Mouse (Mus musculus): ENCODE results near the gene Hist1h2ai. TPM values are rescaled to one million over a fixed set of nuclear protein-coding genes. Genes with fewer than 3 reads are reported as not detected.
A peak's percentile ranks its signal among the peaks of the same experiment; 100 is the strongest.
"Not testable (repeated sequence)": the region's sequence is repeated elsewhere in the genome, so short reads cannot be mapped to it uniquely, and the experiment has no call there.

Hist1h2ai gene
- total RNA-seq (2012; rRNA removed), result 1,435 and 1,802 TPM in 2 replicates
- polyA plus RNA-seq (2012; ENCODE audit: insufficient read depth in 1 of 2, insufficient read length in 2 of 2, low read depth in 1 of 2, low replicate concordance in 2 of 2, missing spikeins in 1 of 2), result 1 to 10 TPM in 1 of 2 experiments, not detected in 1; 8.2 TPM

DNA sequence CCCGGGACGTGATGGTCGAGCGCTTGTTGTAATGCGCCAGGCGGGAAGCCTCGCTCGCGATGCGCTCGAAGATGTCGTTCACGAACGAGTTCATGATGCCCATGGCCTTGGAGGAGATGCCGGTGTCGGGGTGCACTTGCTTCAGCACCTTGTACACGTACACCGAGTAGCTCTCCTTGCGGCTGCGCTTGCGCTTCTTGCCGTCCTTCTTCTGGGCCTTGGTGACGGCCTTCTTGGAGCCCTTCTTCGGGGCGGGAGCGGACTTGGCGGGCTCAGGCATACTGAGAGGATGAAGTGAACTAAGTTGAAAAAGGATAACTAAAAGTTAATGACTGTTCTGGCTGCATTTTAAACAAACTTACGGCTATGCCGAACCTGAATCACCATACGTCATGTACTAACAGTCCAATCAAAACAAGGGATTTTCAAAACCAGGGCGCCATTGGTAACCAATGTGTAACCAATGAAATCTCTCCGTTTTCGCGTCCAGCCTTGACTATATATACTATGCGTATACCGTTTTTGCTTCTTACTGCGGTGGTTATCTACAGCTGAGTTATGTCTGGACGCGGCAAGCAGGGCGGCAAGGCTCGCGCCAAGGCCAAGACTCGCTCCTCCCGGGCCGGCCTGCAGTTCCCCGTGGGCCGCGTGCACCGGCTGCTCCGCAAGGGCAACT is at the start of gene Hist1h2ai, which contains the start of gene Hist1h2bl:
Gene Hist1h2ai, plus strand, starts transcription at position 559 of the 676 bp plus-strand sequence.
Gene Hist1h2bl, minus strand, starts transcription at position 280 of the 676 bp plus-strand sequence.
- peaks cover 0 to 24% of the 10 kb centered on the region in 2 experiments; a peak in 2 of 4 replicates for H3K36me3 ChIP-seq (ENCODE audit: control insufficient read depth in 1 of 2, insufficient read depth in 2 of 2, low read length in 2 of 2)
- not testable (repeated sequence) for H3K27me3 ChIP-seq (ENCODE audit: control insufficient read depth in 1 of 2, insufficient read depth in 2 of 2, low read length in 2 of 2); H3K9me3 ChIP-seq (replicated peaks; ENCODE audit: insufficient read depth, low read length); H3K4me1 ChIP-seq (ENCODE audit: control insufficient read depth in 1 of 2, insufficient read depth in 2 of 2, low read length in 2 of 2); H3K79me2 ChIP-seq (ENCODE audit: control insufficient read depth, insufficient read depth, low read length, poor library complexity)
- peak within 1 kb of the TSS; percentile 60 for H3K9ac ChIP-seq (ENCODE audit: control insufficient read depth, low read depth, low read length, poor library complexity, severe bottlenecking)
- H3K27ac ChIP-seq (ENCODE audit: control insufficient read depth, low read depth, low read length), result peak within 1 kb of the TSS; percentile 91
- peak within 1 kb of the TSS; percentile 30 to 43 for H3K4me3 ChIP-seq (ENCODE audit: control insufficient read depth in 1 of 2, insufficient read depth in 1 of 2, low read depth in 2 of 2, low read length in 2 of 2)
- TF ChIP-seq POLR2A (IDR thresholded peaks at IDR 0.05; ENCODE audit: control insufficient read depth in 1 of 2, insufficient read depth in 1 of 2, low read depth in 1 of 2, low read length in 2 of 2, poor library complexity in 1 of 2) (peak in 1 of 2 experiments; percentile 80; a peak in 3 of 4 replicates), POLR2AphosphoS5 (IDR thresholded peaks at IDR 0.05; ENCODE audit: borderline replicate concordance, low read depth, low read length) (peak; percentile 96), TBP (IDR thresholded peaks at IDR 0.05; ENCODE audit: low read depth, low read length) (peak; percentile 99)
- peak; percentile 98 for DNase-seq (ENCODE audit: low read depth, low spot score)

DNA sequence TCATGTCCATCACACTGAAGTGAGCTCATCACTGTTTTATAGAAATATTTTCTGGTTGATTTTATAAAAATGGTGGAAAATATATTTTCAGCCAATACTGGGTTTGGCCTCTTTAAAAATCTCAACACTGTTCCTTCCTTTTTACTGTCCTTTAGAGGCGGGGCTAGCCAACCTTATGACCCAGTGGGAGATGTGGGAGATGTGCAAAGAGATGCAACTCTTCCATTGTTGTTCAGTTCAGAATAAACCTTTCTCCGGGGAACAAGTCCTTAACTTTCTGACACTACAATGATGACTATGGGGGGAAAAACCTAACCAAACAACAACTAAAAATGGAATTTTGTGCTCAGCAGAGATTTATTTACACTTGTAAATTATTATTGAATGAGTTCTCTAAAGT is 38.9 kb upstream of the Hist1h2ai start, which contains the start of gene Olfr1360:
Gene Olfr1360, minus strand, starts transcription at position 101 of the 400 bp plus-strand sequence.
- no peak for DNase-seq (ENCODE audit: low read depth, low spot score)
- H3K27ac ChIP-seq (ENCODE audit: control insufficient read depth, low read depth, low read length), result no peak within 1 kb of the TSS
- H3K9ac ChIP-seq (ENCODE audit: control insufficient read depth, low read depth, low read length, poor library complexity, severe bottlenecking), result no peak within 1 kb of the TSS
- no peaks in the 10 kb centered on the region for H3K4me1 ChIP-seq (ENCODE audit: control insufficient read depth in 1 of 2, insufficient read depth in 2 of 2, low read length in 2 of 2)
- H3K4me3 ChIP-seq (ENCODE audit: control insufficient read depth in 1 of 2, insufficient read depth in 1 of 2, low read depth in 2 of 2, low read length in 2 of 2), result no peak within 1 kb of the TSS
- H3K27me3 ChIP-seq (ENCODE audit: control insufficient read depth in 1 of 2, insufficient read depth in 2 of 2, low read length in 2 of 2), result no peaks in the 10 kb centered on the region; a peak in 2 of 4 replicates
- TF ChIP-seq RAD21 (IDR thresholded peaks at IDR 0.05; ENCODE audit: low read depth, low read length), result no peak
- TF ChIP-seq USF1 (IDR thresholded peaks at IDR 0.05; ENCODE audit: low read depth, low read length), result no peak
- no peak for TF ChIP-seq ZC3H11A (IDR thresholded peaks at IDR 0.05; ENCODE audit: low read depth, low read length)
- no peak for TF ChIP-seq MAFK (IDR thresholded peaks at IDR 0.05; ENCODE audit: borderline replicate concordance, low read depth, low read length)
- TF ChIP-seq NRF1 (IDR thresholded peaks at IDR 0.05; ENCODE audit: insufficient read depth, low read depth, low read length, poor library complexity, severe bottlenecking), result no peak
- no peak for TF ChIP-seq MEF2A (IDR thresholded peaks at IDR 0.05; ENCODE audit: extremely low read depth, insufficient replicate concordance, low read depth, low read length, poor library complexity, severe bottlenecking)
- TF ChIP-seq TBP (IDR thresholded peaks at IDR 0.05; ENCODE audit: low read depth, low read length), result no peak
- no peak for TF ChIP-seq GATA1 (IDR thresholded peaks at IDR 0.05; ENCODE audit: low read depth, low read length)
- TF ChIP-seq EP300 (IDR thresholded peaks at IDR 0.05; ENCODE audit: low read depth in 1 of 2, low read length in 2 of 2), result no peak
- no peak for TF ChIP-seq POLR2A (IDR thresholded peaks at IDR 0.05; ENCODE audit: control insufficient read depth in 1 of 2, insufficient read depth in 1 of 2, low read depth in 1 of 2, low read length in 2 of 2, poor library complexity in 1 of 2)
- no peak for TF ChIP-seq KAT2A (conservative IDR thresholded peaks at IDR 0.05; ENCODE audit: low read depth, low read length)
- TF ChIP-seq GABPA (IDR thresholded peaks at IDR 0.05; ENCODE audit: low read depth, low read length), result no peak
- TF ChIP-seq E2F4 (IDR thresholded peaks at IDR 0.05; ENCODE audit: borderline replicate concordance, low read depth, low read length), result no peak
- no peak for TF ChIP-seq JUND (IDR thresholded peaks at IDR 0.05; ENCODE audit: low read depth, low read length)
- TF ChIP-seq ELF1 (IDR thresholded peaks at IDR 0.05; ENCODE audit: low read depth, low read length), result no peak
- no peak for TF ChIP-seq SIN3A (IDR thresholded peaks at IDR 0.05; ENCODE audit: low read length)
- no peak for TF ChIP-seq TCF12 (IDR thresholded peaks at IDR 0.05; ENCODE audit: low read depth, low read length)
- no peak for TF ChIP-seq POLR2AphosphoS2 (IDR thresholded peaks at IDR 0.05; ENCODE audit: low read length)
- no peaks in the 10 kb centered on the region for H3K9me3 ChIP-seq (replicated peaks; ENCODE audit: insufficient read depth, low read length)
- no peaks in the 10 kb centered on the region for H3K36me3 ChIP-seq (ENCODE audit: control insufficient read depth in 1 of 2, insufficient read depth in 2 of 2, low read length in 2 of 2)
- H3K79me2 ChIP-seq (ENCODE audit: control insufficient read depth, insufficient read depth, low read length, poor library complexity), result no peaks in the 10 kb centered on the region
